Mouse (Mus musculus): ENCODE results near the gene Wrap53.
"Not testable (repeated sequence)": the region's sequence is repeated elsewhere in the genome, so short reads cannot be mapped to it uniquely, and the experiment has no call there.

Gene Wrap53

DNA sequence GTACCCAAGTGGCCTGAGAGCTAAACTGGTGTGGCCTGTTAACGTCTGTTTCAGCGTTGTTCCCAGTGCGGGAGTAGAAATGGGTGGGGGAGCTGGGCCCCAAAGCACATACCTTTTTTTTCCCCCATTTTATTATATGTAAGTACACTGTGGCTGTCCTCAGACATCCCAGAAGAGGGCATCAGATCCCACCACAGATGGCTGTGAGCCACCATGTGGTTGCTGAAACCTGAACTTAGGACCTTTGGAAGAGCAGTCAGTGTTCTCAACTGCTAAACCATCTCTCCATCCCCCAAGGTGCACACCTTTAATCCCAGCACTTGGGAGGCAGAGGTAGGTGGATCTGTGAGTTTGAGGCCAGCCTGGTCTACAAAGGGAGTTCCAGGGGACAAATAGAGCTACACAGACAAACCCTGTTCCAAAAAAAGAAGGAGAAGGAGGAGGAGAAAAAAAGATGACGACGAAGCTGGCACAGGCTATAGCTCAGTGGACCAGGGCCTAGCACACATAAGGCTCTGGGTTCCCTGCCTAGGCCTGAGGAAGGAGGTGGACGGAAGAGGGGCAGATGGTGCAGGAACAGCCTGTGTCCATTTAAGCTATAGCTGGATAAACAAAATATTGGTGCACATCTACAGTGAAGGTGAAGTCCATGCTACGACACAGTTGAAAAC lies 47.4 kb downstream of the Wrap53 start:
- in situ Hi-C loops (cut with MboI, MseI) = no loop called here

DNA sequence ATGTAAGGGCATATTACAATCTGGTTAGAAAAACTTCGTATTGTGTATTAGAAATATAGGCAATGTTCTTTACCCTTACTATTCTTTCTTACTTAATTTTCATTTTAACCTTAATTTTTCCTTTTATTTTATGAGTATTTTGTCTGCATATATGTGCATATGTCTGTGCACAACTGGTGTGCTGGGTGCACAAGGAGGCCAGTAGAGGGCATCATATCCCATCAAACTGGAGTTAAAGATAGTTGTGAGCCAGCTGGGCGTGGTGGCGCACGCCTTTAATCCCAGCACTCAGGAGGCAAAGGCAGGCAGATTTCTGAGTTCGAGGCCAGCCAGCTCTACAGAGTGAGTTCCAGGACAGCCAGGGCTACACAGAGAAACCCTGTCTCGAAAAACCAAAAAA lies 49.3 kb downstream of the Wrap53 start:
- in situ Hi-C loops (cut with MboI, MseI) = not testable (repeated sequence)

DNA sequence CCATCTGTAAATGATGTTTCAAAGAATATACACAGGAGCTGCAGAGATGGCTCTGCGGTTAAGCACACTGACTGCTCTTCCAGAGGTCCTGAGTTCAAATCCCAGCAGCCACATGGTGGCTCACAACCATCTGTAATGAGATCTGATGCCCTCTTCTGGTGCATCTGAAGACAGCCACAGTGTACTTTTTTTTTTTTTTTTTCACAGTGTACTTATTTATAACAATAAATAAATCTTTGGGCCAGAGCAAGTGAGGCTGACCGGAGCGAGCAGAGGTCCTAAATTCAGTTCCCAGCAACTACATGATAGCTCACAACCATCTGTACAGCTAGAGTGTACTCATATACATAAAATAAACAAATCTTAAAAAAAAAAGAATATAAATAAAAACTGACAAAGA lies 49.8 kb downstream of the Wrap53 start:
- in situ Hi-C loops (cut with MboI, MseI) = not testable (repeated sequence)

DNA sequence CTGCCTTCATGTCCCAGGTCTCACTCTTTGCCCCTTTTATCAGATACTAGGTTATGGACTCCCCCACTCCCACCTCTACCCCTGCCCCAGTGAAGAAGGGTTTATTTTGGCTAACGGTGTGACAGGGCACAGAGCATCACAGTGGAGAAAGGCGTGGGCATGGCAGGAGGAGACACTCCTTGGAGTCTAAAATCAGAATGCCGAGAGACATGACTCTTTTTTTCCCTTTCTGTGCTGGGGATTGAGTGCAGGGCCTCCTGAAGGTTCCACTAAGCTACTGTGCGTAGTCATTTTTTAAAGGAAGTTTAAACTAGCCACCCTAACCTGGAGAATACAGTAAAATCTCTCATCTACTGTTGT lies 52.0 kb downstream of the Wrap53 start:
- in situ Hi-C loops (cut with MboI, MseI) = no loop called here

DNA sequence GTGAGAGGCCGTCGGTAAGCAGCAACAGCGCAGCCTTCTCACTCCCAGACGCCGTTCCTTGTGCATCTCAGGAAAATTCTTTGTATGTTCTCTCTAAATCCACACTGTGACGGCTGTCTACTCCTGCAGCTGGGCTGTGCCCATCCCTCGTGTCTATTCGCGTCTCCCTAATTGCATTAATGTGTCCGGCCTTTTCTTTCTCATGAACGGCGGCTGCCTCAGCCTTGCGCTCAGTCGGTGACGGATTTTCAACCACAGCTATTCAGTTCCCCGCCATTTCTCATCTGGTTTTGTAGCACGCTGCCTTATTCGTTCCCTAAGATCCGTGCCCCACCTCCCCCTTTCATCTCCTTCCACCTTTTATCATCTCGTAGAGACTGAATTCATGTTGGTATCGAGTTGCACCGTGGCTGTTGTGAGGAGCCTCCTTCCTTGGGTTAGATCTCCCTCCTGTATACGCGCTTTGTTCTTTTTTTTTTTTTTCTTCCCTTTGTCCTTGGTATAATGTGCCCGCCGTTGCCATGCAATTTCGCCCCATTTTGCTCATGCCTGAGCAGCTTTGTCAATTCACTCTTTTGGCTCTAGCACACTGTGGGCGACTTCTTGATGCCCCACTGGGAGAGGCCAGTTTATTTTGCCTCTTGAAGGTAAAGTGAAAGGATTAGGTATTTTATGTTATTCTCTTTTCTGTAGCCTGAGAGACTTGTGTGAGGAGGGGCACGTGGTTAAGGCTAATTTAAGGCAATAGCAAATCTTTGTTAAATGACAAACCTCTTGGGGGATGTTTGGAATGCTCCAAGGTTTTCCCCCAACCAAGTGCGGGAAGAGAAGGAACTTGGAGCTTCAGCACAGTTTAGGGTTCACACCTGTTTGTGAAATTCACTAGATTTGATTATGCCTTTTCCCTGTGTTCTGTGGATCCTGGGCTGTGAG lies 52.7 kb downstream of the Wrap53 start:
- in situ Hi-C loops (cut with MboI, MseI) = no loop called here

DNA sequence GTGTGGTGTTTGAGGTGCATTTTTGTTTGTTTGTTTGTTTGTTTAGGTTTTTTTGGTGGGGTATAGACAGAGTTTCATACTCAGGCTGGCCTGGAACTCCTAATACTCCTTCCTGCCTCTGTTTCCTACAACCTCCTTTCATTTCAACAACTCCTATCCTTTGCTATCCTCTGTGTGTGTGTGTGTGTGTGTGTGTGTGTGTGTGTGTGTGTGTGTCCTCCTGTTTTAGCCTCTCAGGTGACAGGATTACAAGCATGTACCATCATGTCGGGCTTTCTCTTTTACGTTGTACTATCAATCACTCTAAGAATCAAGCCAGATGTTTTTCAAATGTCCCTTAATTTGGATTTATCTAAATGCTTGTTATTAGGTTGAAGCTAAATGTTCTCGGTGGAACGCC lies 53.4 kb downstream of the Wrap53 start:
- in situ Hi-C loops (cut with MboI, MseI) = no loop called here

DNA sequence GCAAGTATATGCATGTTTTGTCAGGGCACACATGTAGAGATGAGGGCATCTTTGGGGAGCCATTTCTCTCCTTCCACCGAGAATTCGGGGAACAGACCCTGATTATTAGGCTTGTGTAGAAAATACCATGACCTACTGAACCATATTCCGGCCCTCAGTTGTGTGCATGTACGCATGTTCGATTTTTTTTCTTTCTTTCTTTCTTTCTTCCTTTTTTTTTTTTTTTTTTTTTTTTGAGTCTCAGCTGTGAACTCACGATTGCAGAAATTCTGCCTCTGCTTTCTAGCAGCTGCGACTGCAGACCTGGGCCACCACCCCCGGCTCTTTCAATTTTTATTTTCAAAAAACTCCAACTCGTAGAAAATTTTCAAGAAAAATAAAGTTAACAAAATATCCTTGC lies 54.4 kb downstream of the Wrap53 start:
- in situ Hi-C loops (cut with MboI, MseI) = no loop called here

DNA sequence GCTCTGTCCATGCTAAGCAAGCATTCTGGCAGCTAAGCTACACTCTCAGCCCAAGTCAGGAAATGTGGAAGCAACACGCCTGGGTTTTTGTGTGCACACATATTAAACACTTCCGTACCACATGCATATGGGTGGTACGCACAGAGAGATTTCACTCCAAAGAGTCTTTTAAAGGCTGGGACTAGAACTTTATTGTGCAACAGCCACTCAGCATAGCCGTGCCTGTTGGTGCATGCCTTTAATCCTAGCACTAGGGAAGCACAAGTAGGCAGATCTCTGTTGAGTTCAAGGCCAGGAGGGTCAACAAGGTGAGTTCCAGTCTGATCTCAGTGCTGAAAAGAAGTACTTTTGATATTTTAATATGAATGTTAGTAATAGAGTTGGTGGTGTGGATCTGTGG lies 56.4 kb downstream of the Wrap53 start:
- in situ Hi-C loops (cut with MboI, MseI) = loop anchor here (25.0 kb wide), 1 partner anchor 261 kb away; no protein-coding TSS in a partner anchor

DNA sequence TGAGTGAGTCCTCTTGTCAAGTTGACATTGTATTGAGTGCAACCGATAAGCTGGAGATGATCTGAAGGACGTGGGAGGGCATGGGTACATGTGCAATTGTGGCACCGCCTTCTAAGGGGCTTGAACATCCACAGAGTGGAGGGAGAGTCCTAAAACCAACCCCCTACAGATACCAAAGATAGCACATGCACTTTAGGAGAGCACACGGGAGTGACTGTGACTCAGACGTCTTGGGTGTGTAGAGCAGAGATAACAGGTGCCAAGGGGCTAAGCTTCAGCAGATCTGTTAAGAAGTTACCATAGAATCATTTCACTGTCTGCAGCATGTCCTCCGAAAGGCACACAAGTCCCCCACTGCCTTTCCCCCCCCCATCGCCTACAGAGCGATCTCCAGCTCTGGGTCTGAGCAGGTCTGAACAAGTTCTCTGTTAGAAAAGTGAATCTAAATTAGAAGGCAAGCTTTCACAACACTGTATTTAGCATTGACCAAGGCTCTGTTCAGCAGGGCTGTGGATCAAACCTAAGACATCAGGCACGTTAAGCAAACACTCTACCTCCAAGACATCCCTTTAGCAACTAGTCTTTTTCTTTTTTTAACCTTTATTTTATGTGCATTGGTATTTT lies 58.4 kb downstream of the Wrap53 start:
- in situ Hi-C loops (cut with MboI, MseI) = loop anchor here (25.0 kb wide), 1 partner anchor 259 kb away; no protein-coding TSS in a partner anchor

DNA sequence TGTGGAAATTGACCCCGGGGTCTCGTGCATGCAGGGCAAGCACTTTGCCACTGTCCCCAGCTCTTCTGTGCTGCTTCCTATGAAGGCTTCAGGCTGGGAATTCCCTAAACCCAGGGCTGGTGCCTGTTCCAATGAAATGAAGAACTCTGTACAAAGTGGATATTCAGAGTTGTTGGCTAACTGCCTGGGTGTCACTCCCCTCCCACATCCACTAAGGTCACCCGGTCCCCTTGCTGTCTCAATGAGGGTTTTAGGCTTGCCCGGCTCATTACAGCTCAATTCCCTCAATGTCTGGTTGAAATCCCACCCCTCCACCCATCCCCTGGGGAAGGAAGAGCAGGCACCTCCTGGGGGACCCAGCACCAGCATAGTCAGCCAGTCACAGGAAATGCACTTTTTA lies 60.1 kb downstream of the Wrap53 start:
- in situ Hi-C loops (cut with MboI, MseI) = loop anchor here (25.0 kb wide), 1 partner anchor 258 kb away; no protein-coding TSS in a partner anchor

DNA sequence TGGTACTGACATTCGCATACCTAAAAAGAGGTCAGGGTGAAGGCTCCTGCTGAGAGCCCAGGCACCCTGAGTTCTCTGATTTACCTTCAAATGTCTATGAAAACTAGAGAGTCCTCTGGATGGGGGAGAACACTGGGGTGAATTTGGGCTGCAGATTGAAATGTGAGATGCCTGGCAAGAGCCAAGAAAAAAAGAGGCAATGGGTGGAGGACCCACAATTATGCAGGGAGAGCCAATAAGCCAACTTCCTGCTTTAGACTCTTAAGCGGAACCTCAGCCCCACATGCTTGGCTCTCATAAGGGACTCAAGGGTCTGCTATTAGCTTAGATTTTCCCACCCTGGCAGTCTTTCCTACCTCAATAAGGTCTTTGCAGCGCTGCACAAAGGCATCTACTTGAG lies 63.4 kb downstream of the Wrap53 start:
- in situ Hi-C loops (cut with MboI, MseI) = loop anchor here (25.0 kb wide), 1 partner anchor 254 kb away; no protein-coding TSS in a partner anchor

DNA sequence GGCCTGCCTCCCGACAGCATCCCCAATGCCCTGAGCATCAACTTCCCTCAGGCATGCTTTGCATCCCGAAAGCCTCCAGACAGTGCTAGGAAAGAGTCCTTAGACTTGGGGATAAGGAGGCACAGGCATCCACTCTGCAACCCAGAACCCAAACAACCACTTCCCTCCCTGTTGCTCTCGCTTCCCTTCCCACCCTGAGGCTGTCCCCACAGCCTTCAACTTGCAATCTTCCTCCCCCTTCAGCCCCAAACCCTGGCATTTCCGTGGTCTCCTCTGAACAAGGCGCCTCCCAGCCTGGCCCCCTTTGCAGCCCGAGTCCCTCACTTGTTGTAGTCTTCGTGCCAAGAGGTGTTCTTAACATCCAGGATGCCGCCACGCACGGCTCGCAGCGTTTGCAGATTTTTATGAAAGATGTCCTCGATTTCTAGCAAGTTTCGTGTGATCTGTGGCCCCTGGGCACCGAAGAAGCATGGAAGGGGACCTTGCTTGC lies 63.9 kb downstream of the Wrap53 start:
- in situ Hi-C loops (cut with MboI, MseI) = loop anchor here (25.0 kb wide), 1 partner anchor 254 kb away; no protein-coding TSS in a partner anchor

DNA sequence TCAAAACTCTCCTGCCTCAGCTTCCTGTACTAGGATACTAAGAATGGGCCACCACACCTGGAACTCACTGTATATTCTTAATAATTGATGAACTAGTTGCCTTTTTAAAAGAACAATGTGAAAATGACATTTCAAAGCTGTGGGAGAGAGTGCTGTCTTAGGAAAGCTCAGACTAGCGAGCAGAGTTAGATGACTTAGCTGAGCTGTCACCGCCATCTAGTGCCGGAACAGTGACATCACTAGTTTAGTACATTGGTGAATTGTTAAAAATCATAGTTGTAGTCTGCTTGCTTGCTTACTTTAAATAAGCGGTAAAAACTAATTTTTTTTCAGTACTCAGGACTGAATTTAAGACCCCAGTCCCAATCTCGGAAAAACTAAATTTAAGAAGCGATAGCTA lies 66.2 kb downstream of the Wrap53 start:
- in situ Hi-C loops (cut with MboI, MseI) = loop anchor here (25.0 kb wide), 1 partner anchor 252 kb away; no protein-coding TSS in a partner anchor

Data from T-helper 2 cell (primary cell).